Mouse (Mus musculus) kidney, embryonic 16.5 days (tissue): ENCODE measurements around the gene Ankrd13c. TPM values are rescaled to one million over a fixed set of nuclear protein-coding genes. Genes with fewer than 3 reads are reported as not detected.
A peak's percentile ranks its signal among the peaks of the same experiment; 100 is the strongest.

Source experiments
- ATAC-seq: fragments of 200-750 bp; cut with Nextera tagmentation; 2 replicates; pipeline ENCODE4 v1.8.0; 2017; ENCODE audit warnings: moderate TSS enrichment; ENCODE audit not compliant: low FRiP score, low TSS enrichment
- H3K27ac ChIP-seq: fragments of 300-500 bp; sonication (generic); 2 replicates; pipeline ENCODE4 v1.5.1; 2014; ENCODE audit warnings: low read length
- H3K27me3 ChIP-seq: fragments of 300-500 bp; sonication (generic); 2 replicates; pipeline ENCODE4 v1.6.1; 2014; ENCODE audit warnings: low read length, control low read depth, mixed read lengths; ENCODE audit not compliant: insufficient read depth
- H3K36me3 ChIP-seq: fragments of 300-500 bp; sonication (generic); 2 replicates; pipeline ENCODE4 v1.6.1; 2014; ENCODE audit warnings: low read length, control low read depth, mixed read lengths; ENCODE audit not compliant: insufficient read depth
- H3K4me1 ChIP-seq: fragments of 300-500 bp; sonication (generic); 2 replicates; pipeline ENCODE4 v1.6.1; 2014; ENCODE audit warnings: low read length, control low read depth, mixed read lengths; ENCODE audit not compliant: insufficient read depth
- H3K4me2 ChIP-seq: fragments of 300-500 bp; sonication (generic); replicated peaks from 2 replicates; pipeline ENCODE4 v1.6.1; 2014; ENCODE audit warnings: low read depth, low read length
- H3K4me3 ChIP-seq: fragments of 300-500 bp; sonication (generic); 2 replicates; pipeline ENCODE4 v1.5.1; 2014; ENCODE audit warnings: mild to moderate bottlenecking, low read length
- H3K9ac ChIP-seq: fragments of 300-500 bp; sonication (generic); replicated peaks from 2 replicates; pipeline ENCODE4 v1.6.1; 2014; ENCODE audit warnings: low read length
- H3K9me3 ChIP-seq: fragments of 300-500 bp; sonication (generic); 2 replicates; pipeline ENCODE4 v1.6.1; 2016; ENCODE audit warnings: low read length, control low read depth
- WGBS: fragments of 180-500 bp; shearing (Covaris S2); extraction: QIAGEN DNeasy Blood & Tissue Kit; methylation state at CpG from one replicate; pipeline ENCODE4 v1.1.7; 2014; 5-methylcytosine and 5-hydroxymethylcytosine counted together
- polyA plus RNA-seq: library from polyadenylated mRNA; unstranded; fragments of >200 nt; fragmentation: Nextera tagmentation; extraction: Ambion mirVana; gene quantifications from 2 replicates; pipeline ENCODE4 v1.2.1, GENCODE M21; 2015

Gene Ankrd13c
- polyA plus RNA-seq: 22.8 and 26.5 TPM in 2 replicates

DNA sequence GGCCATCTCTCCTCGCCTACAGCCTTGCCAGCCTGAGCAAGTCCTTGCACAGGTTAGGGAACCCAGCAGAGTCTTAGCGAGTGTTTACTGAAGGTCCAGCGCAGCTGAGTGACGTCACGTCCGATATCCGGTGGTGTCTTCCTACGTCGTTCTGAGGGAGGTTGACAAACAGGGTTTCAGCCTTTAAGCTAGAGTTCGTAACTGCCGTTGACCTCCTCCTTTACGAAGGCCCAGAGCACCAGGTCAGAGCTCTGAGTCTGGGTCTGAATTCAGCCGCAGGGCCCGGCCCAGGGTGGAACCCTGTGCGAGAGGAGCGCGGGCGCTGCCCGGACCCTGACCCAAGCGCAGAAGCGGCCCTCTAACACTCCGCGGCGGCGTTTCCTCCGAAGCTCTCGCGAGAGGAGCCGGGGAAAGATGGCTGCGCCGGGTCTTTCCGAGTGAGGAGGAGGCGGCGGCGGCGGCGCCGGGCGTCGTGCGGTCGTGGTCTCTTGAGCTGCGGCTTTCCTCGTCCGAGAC lies at the start of gene Ankrd13c:
Gene Ankrd13c (plus strand): TSS at position 397 of the 516 bp plus-strand sequence.
- peak within 1 kb of the TSS; percentile 92 for H3K4me2 ChIP-seq
- H3K9me3 ChIP-seq: no peaks in the 10 kb centered on the region
- peak; percentile 99 for ATAC-seq
- peak within 1 kb of the TSS; percentile 97 for H3K9ac ChIP-seq
- H3K36me3 ChIP-seq: no peaks in the 10 kb centered on the region
- under 1% methylated on average over 40 of the region's 45 CpGs for WGBS
- no peaks in the 10 kb centered on the region for H3K27me3 ChIP-seq
- peak within 1 kb of the TSS; percentile 93 for H3K27ac ChIP-seq
- H3K4me1 ChIP-seq: peaks cover 15% of the 10 kb centered on the region
- H3K4me3 ChIP-seq: peak within 1 kb of the TSS; percentile 99

DNA sequence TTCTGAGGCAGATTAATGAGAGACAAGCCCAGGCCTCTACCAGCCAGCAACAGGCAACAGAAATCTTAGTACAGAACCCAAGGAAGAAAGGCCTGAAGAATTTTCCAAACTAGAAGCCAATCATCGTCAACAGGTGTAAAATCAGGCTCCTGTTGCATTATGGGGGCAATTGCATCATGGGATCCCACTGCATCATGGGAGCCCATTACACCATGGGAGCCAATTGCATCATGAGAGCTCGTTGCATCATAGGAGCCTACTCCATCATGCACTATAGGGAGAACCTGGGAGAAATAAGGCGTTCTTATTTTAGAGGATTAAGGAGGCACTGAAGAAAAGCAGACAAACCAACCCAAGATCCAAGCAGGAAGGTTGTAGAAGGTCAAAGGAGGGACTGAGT lies 49.4 kb upstream of the Ankrd13c start:
- Histone ChIP-seq H3K27me3 (no peaks in the 10 kb centered on the region), H3K9me3 (no peaks in the 10 kb centered on the region), H3K27ac (no peak overlapping the region), H3K36me3 (peaks cover 3% of the 10 kb centered on the region; the same call in 1 of the 2 replicates), H3K9ac (no peak overlapping the region), H3K4me3 (no peak overlapping the region), H3K4me2 (no peak overlapping the region), H3K4me1 (no peaks in the 10 kb centered on the region)
- no peak for ATAC-seq
- 90% methylated on average over 3 of the region's 3 CpGs for WGBS

DNA sequence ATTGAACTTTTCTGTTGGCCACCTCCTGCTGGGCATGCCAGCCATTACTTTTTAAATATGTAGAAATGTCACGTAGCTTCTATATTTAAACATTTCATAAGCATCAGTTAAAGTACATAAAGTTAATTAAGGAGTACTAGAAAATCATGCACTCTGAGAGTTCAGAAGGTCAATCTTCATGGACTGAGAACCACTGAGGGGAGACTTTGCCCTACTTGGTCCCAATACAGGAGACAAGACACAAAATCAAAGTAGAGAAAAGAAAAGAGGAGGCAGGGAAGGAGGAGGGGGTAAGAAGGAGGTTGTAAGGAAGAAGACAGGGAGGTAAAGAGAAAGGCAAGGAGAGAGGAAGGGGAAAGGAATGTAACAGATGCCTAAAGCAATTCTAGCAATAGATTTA lies 47.1 kb upstream of the Ankrd13c start:
- no peaks in the 10 kb centered on the region for H3K27me3 ChIP-seq
- no peak overlapping the region for H3K9ac ChIP-seq
- no peak overlapping the region for H3K4me2 ChIP-seq
- 84% methylated on average over 1 of the region's 1 CpGs for WGBS
- no peak overlapping the region for H3K4me3 ChIP-seq
- no peak overlapping the region for H3K27ac ChIP-seq
- H3K36me3 ChIP-seq: peaks cover 14% of the 10 kb centered on the region
- no peaks in the 10 kb centered on the region for H3K4me1 ChIP-seq
- H3K9me3 ChIP-seq: no peaks in the 10 kb centered on the region
- no peak for ATAC-seq

DNA sequence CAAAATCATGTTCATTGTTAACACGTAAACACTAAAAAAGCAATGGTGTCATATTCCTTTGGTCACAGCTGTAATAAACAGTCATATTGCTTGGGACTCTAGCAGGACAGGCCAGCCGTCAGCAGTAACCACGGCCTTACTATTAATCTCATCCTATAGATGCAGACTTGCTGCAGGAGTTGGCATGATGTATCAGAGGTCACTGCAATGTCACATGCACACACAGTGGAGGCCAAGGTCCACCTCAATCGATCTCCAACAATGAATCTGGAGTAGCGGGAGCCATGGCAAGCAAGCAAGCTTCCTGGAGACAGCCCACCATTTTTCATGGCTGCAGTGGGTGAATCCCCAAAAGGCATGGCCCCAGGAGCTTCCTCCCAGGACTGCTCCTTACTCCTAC lies 45.3 kb upstream of the Ankrd13c start:
- peaks cover 22% of the 10 kb centered on the region for H3K36me3 ChIP-seq
- ATAC-seq: no peak
- H3K4me3 ChIP-seq: no peak overlapping the region
- H3K9me3 ChIP-seq: no peaks in the 10 kb centered on the region
- H3K4me1 ChIP-seq: no peaks in the 10 kb centered on the region
- no peaks in the 10 kb centered on the region for H3K27me3 ChIP-seq
- H3K4me2 ChIP-seq: no peak overlapping the region
- no peak overlapping the region for H3K9ac ChIP-seq
- H3K27ac ChIP-seq: no peak overlapping the region
- WGBS: 68% methylated on average over 5 of the region's 5 CpGs

DNA sequence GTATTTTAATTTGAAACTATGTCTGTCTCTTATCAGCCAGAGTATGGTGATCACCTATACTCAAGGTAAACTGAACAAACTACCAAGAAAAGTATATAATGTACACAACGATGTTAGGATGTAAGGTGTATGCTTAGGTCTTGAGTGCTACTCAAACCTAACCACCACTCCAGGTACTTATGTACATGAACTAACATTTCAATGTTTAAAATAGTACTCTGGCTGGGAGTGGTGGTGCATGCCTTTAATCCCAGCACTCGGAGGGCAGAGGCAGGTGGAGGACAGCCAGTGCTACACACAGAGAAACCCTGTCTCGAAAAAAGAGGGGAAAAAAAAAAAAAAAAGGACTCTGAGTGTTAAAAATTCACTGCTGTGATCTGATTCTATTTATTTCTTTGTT lies 38.9 kb upstream of the Ankrd13c start:
- H3K9me3 ChIP-seq: no peaks in the 10 kb centered on the region
- H3K9ac ChIP-seq: no peak overlapping the region
- peaks cover 34% of the 10 kb centered on the region for H3K36me3 ChIP-seq
- H3K27me3 ChIP-seq: no peaks in the 10 kb centered on the region
- H3K4me2 ChIP-seq: no peak overlapping the region
- H3K4me3 ChIP-seq: no peak overlapping the region
- no peak overlapping the region for H3K27ac ChIP-seq
- H3K4me1 ChIP-seq: no peaks in the 10 kb centered on the region
- ATAC-seq: no peak
- 81% methylated on average over 3 of the region's 3 CpGs for WGBS

DNA sequence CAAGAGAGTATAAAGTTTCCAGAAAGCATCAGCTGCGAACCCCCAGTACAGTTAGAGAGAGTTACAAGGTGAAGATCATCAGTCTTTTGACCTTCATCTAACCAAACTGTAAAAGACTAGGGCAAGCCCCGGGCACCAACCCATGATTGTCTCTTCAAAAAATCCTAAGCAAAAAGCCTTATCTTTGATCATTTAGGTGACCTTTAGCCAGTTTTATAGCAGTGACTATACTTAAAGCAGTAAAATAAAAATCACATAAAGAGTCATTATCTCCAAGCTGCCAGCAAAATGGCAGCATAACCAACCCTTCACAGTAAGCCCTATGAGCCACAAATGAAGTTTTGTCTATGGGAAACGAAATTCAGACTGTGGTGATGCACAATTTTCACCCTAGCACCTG lies 36.8 kb upstream of the Ankrd13c start:
- H3K9ac ChIP-seq: no peak overlapping the region
- H3K4me1 ChIP-seq: no peaks in the 10 kb centered on the region
- no peak overlapping the region for H3K4me3 ChIP-seq
- ATAC-seq: no peak
- no peaks in the 10 kb centered on the region for H3K27me3 ChIP-seq
- H3K4me2 ChIP-seq: no peak overlapping the region
- WGBS: 80% methylated on average over 3 of the region's 3 CpGs
- H3K27ac ChIP-seq: no peak overlapping the region
- H3K36me3 ChIP-seq: peaks cover 23% of the 10 kb centered on the region; the same call in 1 of the 2 replicates
- no peaks in the 10 kb centered on the region for H3K9me3 ChIP-seq

DNA sequence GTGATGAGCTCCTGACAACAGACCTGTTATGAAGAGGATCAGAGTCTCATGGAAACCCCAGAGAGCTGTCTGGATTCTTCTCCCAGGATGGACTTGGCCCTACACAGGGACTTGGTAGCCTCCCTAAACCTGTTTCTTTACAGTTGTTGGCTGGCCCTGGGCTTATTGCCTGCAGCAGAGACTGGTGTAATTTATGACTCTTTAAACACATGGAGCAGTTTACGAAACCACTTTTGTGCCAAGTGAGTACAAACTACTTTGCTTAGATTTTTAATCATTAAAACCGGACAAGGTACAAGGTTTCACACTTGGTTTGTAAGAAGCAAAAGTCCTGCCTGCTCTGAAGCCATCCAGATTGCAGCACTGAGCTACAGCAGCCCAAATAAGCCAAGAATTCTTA lies 34.9 kb upstream of the Ankrd13c start:
- Histone ChIP-seq H3K4me1 (no peaks in the 10 kb centered on the region), H3K9me3 (no peaks in the 10 kb centered on the region), H3K27me3 (no peaks in the 10 kb centered on the region), H3K27ac (no peak overlapping the region), H3K36me3 (peaks cover 11% of the 10 kb centered on the region; the same call in 1 of the 2 replicates), H3K4me2 (no peak overlapping the region), H3K9ac (no peak overlapping the region), H3K4me3 (no peak overlapping the region)
- ATAC-seq: no peak; the same call in 1 of the 2 replicates
- 58% methylated on average over 2 of the region's 2 CpGs for WGBS

DNA sequence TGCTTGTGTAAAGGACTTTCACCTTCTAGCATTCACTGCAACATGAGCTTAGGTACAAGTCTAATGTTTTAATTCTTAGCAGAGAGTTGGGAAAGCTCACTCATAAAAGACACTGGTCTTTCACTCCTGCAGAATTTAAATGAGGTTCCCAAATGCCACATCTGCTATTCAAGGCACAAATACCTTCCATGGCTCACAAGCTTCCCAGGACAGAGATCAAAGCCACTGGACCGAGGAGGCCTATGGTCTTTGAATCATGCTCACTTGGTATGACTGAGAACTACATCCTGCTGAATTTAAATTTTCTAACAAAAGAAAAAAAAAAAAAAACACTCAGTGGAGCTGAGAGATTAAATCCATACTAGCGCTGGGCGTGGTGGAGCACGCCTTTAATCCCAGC lies 30.7 kb upstream of the Ankrd13c start:
- no peaks in the 10 kb centered on the region for H3K9me3 ChIP-seq
- H3K4me2 ChIP-seq: no peak overlapping the region
- H3K27me3 ChIP-seq: no peaks in the 10 kb centered on the region
- no peak overlapping the region for H3K9ac ChIP-seq
- WGBS: 78% methylated on average over 4 of the region's 4 CpGs
- no peaks in the 10 kb centered on the region for H3K4me1 ChIP-seq
- H3K4me3 ChIP-seq: no peak overlapping the region
- H3K27ac ChIP-seq: no peak overlapping the region
- H3K36me3 ChIP-seq: 0 out of 2 replicates have a peak, but pooled peaks cover 5% of the 10 kb centered on the region
- ATAC-seq: peak; percentile 78; the same call in 1 of the 2 replicates

DNA sequence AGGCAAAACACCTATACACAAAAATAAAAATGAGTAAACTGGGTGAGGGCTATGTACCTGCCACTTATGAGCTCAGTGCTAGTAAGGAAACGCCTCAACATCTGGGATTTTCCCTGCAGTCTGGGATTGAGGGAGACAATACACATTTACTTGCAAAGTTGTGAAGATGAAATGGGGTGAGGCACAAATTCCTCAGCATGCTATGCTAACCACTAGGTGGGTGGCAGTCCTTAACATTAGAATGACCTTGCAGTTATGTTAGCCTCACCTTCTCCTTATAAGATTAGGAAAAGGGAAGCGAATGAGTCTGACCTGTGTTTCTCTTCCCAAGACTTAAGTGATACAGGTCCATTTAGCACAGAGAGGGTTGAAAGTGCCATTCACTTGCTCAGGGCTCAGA lies 25.7 kb upstream of the Ankrd13c start:
- Histone ChIP-seq H3K4me3 (no peak overlapping the region), H3K27ac (no peak overlapping the region), H3K4me1 (peaks cover 10% of the 10 kb centered on the region; the same call in 1 of the 2 replicates), H3K9me3 (no peaks in the 10 kb centered on the region), H3K9ac (no peak overlapping the region), H3K27me3 (no peaks in the 10 kb centered on the region), H3K36me3 (no peaks in the 10 kb centered on the region), H3K4me2 (no peak overlapping the region)
- ATAC-seq: no peak
- WGBS: 94% methylated on average over 2 of the region's 2 CpGs

DNA sequence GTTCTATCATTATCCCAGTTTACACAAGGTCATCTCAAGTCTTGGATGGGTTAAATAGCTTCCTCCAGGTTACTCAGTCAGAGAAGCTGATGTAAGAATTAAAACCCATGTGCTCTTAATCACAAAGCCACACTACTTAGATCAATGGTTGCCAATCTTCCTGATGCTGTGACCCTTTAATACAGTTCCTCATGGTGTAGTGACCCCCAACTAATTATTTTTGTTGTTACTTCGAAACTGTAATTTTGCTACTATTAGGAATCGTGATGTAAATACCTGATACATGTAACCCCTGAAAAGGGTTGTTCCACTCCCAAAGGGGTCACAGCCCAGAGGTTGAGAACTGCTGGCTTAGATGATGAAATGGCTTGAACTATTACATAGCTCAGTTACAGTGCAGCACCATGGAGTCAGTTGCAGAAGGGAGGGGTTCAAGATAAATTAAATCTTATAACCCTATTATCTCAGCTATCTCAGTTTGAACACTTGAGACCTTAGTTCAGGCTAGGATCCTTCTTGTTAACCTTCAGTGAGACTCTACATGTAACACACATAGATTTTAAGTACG lies 23.7 kb upstream of the Ankrd13c start:
- Histone ChIP-seq H3K4me2 (peak overlapping the region; percentile 87), H3K36me3 (no peaks in the 10 kb centered on the region), H3K4me3 (peak overlapping the region; percentile 67; the same call in 1 of the 2 replicates), H3K27ac (no peak overlapping the region), H3K4me1 (peaks cover 10% of the 10 kb centered on the region; the same call in 1 of the 2 replicates), H3K9me3 (no peaks in the 10 kb centered on the region), H3K9ac (no peak overlapping the region), H3K27me3 (no peaks in the 10 kb centered on the region)
- no peak for ATAC-seq
- WGBS: 69% methylated on average over 3 of the region's 3 CpGs
